Mouse (Mus musculus): ENCODE measurements around the gene Herc3.
A peak's percentile ranks its signal among the peaks of the same experiment; 100 is the strongest.

Gene Herc3

DNA sequence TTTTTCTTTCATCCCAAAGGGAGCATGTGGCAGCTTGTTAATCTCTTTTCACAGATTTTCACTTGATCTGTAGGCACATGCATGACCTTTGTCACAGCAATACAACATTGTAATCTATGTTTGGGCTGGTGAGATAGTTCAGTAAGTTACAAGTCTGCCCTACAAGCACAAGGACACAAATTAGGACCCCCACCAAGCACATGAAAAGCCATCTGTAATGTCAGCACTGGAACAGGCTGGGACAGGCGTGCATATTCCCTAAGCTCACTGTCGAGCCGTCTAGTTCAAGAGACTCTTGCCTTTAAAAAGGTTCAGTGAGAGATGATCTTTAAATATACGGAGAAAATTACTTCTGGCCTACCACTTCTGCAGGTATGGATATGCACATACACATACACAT lies 28.3 kb downstream of the Herc3 start:
- no peak for DNase-seq (ENCODE audit: low spot score in 2 of 2)

DNA sequence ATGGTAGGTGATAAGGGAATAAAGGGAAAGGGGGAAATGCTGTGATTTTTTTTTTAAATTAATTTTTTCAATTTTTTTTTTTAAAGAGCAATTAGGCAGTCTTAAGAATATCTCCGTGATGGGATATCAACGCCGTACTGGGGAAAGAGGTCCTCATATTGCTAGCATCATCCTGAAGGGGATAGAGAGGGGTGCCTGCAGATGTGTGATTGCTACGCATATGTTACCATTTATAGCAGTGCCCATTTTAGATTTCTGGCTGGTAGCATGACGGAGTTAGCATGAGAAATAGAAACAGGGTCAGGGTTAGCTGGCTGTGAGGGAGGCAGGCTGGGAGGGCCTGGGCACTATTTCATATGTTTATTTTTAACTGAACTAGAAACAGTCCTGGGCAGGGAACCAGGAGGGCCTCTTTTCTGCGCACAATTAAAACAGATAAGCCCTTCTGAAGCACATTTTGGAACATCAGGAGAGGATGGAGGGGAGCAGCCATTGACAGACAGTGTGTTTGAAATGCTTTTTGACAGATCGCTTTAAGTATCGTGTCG lies 31.3 kb downstream of the Herc3 start:
- DNase-seq (ENCODE audit: low spot score in 2 of 2), result peak; percentile 70 to 77

- DNase-seq (ENCODE audit: low spot score in 2 of 2), result no peak
These were observed 32.5 kb downstream of the Herc3 start for GRCm38 (mm10) chr6:58863631-58864235.

DNA sequence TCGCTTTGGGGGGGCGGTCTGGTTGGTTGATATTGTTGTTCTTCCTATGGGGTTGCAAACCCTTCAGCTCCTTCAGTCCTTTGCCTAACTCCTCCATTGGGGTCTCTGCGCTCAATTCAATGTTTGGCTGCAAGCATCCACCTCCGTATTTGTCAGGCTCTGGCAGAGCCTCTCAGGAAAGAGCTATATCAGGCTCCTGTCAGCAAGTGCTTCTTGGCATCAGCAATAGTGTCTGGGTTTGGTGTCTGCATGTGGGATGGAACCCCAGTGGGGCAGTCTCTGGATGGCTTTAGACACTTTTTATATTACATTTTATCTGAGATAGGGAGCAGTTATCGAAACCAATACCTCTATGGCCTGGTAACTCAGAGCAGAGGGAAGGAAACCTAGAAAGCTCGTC lies 36.6 kb downstream of the Herc3 start:
- DNase-seq (ENCODE audit: low spot score in 2 of 2), result peak; percentile 20 to 23

DNA sequence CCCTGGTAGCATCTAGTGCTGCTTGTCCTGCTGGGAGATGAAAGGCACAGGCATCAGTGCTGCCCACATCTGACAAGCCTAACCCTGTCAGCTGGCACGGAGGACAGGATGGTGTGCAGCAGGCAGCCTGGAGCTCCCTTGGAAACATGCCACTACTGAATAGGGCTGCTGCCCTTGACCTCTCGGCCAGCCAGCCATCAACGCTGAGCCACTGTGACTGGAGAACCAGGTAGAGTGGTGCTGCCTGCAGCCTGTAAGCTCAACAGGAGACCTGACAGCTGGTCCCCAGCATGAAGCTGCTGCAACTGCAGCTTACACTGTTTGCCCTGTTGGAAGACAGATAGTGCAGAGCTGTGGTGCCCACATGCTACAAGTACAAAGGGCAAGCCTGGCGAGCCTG lies 48.3 kb downstream of the Herc3 start:
- peak; percentile 51 to 63 for DNase-seq (ENCODE audit: low spot score in 2 of 2)

DNA sequence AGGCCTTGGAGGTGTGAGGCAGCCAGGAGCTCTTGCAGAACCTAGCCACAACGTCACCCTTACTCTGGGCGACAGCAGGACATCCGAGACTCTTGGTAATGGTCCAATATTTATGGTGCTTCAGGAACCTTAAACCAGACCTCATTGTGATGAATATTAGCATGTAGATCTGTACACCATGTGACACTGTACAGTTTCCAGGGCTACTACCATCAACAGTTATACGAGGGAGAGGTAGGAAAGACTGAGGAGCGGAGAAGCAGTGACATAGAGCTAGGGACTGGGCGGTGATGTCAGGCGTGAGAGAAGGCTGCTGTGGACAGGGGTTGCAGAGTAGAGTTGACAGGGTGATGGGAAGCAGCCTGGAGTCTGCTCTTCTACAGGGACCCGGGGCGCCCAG lies 48.7 kb downstream of the Herc3 start:
- no peak for DNase-seq (ENCODE audit: low spot score in 2 of 2)

DNA sequence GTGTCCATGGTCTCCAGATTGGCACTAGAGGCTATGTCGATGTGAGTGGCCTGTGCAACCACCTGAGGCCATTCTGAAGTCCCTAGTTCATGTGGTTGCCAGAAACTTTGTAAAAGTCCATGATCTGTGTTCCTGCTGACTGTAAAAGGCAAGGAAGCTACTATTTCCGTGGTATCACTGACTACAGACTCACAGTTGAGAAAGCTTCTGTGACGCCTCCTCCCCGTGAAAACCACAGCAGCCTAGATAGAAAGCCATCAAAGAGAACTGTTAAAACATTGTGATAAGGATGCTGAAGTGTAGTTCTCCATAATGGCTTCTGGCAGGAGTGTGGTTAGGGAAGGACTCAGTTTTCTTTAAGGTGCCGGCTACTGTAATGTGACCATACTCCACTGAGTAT lies 49.6 kb downstream of the Herc3 start:
- no peak for DNase-seq (ENCODE audit: low spot score in 2 of 2)

DNA sequence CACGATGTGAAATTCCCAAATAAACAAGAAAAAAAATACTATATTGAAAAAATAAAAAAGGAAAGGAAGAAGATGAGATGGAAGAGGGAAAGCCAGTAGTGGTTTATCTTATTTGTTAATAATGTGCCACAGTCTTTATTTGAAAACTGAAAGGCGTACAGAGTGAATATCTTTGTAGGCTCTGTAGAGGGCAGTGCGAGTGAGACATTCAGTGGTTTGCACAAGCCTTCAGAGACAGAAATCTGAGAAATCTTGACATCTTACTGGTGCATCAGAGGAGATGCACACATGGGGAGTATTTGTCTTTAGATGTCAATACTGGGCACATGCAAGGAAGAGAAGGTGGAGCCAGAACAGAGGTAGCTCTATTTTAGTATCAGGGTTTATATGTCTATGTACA lies 50.1 kb downstream of the Herc3 start:
- DNase-seq (ENCODE audit: low spot score in 2 of 2), result no peak

GRCm38 (mm10) chr6:58882271-58882670 lies 51.0 kb downstream of the Herc3 start:
- DNase-seq (ENCODE audit: low spot score in 2 of 2), result no peak

- no peak for DNase-seq (ENCODE audit: low spot score in 2 of 2)
These were observed 58.7 kb downstream of the Herc3 start for GRCm38 (mm10) chr6:58889917-58890316.

DNA sequence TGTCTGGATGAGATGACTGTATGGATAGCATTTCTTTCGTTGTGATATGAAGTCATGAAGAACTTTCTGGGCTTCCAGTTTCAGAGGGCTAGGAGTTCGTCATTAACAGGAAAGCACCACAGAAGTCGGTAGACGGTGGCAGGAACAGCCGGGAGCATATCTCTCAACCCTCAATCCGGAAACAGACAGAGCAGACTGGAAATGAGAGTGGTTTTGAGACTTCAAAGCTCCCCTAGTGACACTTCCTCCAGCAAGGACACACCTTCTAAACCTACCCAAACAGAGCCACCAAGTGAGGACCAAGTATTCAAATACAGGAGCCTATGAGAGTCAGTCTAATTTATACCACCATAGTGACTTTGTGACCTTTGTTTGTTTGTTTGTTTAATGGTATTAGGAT lies 62.0 kb downstream of the Herc3 start:
- no peak for DNase-seq (ENCODE audit: low spot score in 2 of 2)

GRCm38 (mm10) chr6:58894994-58895393 lies 63.7 kb downstream of the Herc3 start:
- no peak for DNase-seq (ENCODE audit: low spot score in 2 of 2)

DNA sequence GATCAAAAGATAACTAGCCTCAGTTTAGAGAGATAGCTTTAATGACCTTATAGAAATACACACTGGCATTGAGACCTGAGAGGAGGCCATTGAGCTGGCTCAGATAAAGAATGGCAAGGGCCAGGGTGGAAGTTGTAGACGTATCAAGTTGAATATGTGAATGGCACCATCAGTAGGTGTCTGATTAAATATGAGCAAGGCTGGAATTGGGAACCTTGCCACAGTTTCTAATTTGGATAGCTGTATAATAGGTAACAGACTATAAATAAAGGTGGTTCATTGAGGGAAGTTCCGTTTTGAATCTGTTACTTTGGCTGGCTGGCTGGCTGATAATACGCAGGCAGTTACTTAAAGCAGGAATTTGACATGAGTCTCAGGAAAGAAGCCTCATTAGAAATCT lies 65.4 kb downstream of the Herc3 start:
- peak; percentile 35 to 51 for DNase-seq (ENCODE audit: low spot score in 2 of 2)

DNA sequence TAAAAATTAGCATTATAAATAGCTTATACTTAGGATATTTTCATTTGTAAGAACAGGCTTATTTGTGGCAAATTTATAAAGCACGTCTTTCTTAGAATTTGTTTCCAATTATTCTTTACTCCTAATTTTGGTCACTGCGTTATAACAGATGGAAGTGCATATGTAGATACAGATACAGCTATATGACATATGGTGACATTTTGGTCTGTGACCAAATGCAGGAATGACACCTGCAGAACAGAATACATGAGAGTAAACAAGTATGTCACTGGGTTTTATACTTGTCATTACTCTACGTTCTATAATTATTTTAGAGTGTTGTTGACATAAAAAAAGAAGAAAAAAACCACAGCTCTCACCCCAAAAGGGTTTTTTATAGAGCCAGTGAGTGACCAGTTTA lies 67.8 kb downstream of the Herc3 start:
- DNase-seq (ENCODE audit: low spot score in 2 of 2), result no peak

DNA sequence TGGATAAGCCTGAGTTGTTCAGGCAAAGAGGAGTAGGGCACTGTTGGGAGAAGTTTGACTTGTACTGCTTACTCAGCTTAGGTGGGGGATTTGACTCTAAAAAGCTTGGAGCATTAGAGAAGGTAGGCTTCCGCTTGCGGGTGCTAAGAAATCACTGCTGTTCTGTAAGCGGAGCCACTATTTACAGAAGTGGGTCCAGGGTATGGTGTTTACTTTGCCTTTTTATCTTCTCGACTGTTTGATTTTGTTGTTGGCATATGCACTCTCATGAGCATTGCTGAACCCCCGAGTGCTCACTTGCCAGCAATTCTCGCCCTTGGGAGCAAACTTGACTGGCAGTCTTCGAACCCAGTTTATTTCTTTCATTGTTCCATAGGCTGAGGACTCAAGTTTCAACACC lies 69.3 kb downstream of the Herc3 start:
- no peak for DNase-seq (ENCODE audit: low spot score in 2 of 2)

DNA sequence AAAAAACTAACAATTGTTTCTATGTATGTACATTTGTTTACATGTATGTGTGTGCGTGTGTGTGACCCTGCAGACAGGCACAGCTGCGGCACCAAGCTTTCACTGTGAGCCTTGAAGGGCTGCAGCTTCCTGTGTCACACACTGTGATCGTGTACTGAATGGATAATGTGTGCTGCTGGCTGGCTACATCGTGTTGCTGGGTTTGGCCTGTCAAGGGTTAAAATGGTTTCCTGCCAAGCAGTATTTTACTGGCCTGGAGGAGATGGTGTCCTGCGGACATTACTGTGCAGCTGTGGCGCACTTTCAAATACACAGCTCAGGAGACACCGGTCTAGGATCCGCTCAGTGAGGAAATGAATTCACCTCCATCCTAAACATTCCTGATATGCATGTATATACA lies 71.9 kb downstream of the Herc3 start:
- no peak for DNase-seq (ENCODE audit: low spot score in 2 of 2)

- no peak for DNase-seq (ENCODE audit: low spot score in 2 of 2)
These were observed 73.3 kb downstream of the Herc3 start for GRCm38 (mm10) chr6:58904551-58904950.

- DNase-seq (ENCODE audit: low spot score in 2 of 2), result peak in 1 of 2 experiments; percentile 29
These were observed 75.6 kb downstream of the Herc3 start, which contains the start of gene Nap1l5 for GRCm38 (mm10) chr6:58906852-58907261. Nap1l5 (minus strand) TSS chr6:58907076.

GRCm38 (mm10) chr6:58907336-58907735 lies 76.1 kb downstream of the Herc3 start:
- no peak for DNase-seq (ENCODE audit: low spot score in 2 of 2)

GRCm38 (mm10) chr6:58907791-58908190 lies 76.5 kb downstream of the Herc3 start:
- DNase-seq (ENCODE audit: low spot score in 2 of 2), result no peak

- DNase-seq (ENCODE audit: low spot score in 2 of 2), result no peak
These were observed 81.6 kb downstream of the Herc3 start for GRCm38 (mm10) chr6:58912842-58913241.

DNA sequence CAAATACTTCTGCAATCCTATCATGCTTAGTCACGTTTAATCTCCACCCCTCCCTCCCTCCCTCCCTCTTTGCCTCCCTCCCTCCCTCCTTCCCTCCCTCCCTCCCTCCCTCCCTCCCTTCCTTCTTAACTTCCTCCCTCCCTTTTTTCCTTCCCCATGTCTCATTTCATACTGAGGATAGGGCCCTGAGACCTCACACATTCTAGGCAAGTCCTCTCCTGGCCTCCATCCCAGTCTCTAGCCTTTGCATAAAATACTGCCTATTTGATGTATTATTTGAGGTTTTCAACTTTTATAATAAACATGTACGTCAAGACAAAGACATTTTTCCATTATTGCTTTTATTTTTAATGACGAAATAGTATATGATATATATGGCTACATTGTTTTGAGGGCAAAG lies 82.3 kb downstream of the Herc3 start:
- no peak for DNase-seq (ENCODE audit: low spot score in 2 of 2)

- no peak for DNase-seq (ENCODE audit: low spot score in 2 of 2)
These were observed 82.7 kb downstream of the Herc3 start for GRCm38 (mm10) chr6:58913971-58914370.

- no peak for DNase-seq (ENCODE audit: low spot score in 2 of 2)
These were observed 85.2 kb downstream of the Herc3 start for GRCm38 (mm10) chr6:58916498-58916897.
